Mouse (Mus musculus) limb, embryonic 11.5 days (tissue): ENCODE data around the gene Cpsf6. TPM values are rescaled to one million over a fixed set of nuclear protein-coding genes. Genes with fewer than 3 reads are reported as not detected.

Experiments
- ATAC-seq: fragments of 200-750 bp; cut with Nextera tagmentation; 2 replicates; pipeline ENCODE4 v1.8.0; 2017; ENCODE audit warnings: low read depth; ENCODE audit not compliant: insufficient number of reproducible peaks, low FRiP score, low TSS enrichment
- DNase-seq: peaks from one replicate; pipeline ENCODE4 v3.0.0-alpha.2; 2015; ENCODE audit warnings: low spot score
- H3K27ac ChIP-seq: fragments of 300-500 bp; sonication (generic); replicated peaks from 2 replicates; pipeline ENCODE4 v1.5.1; 2014; ENCODE audit warnings: low read depth, mild to moderate bottlenecking, low read length
- H3K27me3 ChIP-seq: fragments of 300-500 bp; sonication (generic); 2 replicates; pipeline ENCODE4 v1.6.1; 2014; ENCODE audit warnings: mild to moderate bottlenecking, low read length, mixed read lengths; ENCODE audit not compliant: control insufficient read depth, insufficient read depth
- H3K36me3 ChIP-seq: fragments of 300-500 bp; sonication (generic); 2 replicates; pipeline ENCODE4 v1.6.1; 2014; ENCODE audit warnings: mild to moderate bottlenecking, low read length, moderate library complexity, mixed read lengths; ENCODE audit not compliant: control insufficient read depth, insufficient read depth
- H3K4me1 ChIP-seq: fragments of 300-500 bp; sonication (generic); 2 replicates; pipeline ENCODE4 v1.6.1; 2014; ENCODE audit warnings: low read length, mixed read lengths; ENCODE audit not compliant: control insufficient read depth, insufficient read depth
- H3K4me2 ChIP-seq: fragments of 300-500 bp; sonication (generic); 2 replicates; pipeline ENCODE4 v1.6.1; 2014; ENCODE audit warnings: low read depth, mild to moderate bottlenecking, moderate library complexity; ENCODE audit not compliant: severe bottlenecking
- H3K4me3 ChIP-seq: fragments of 300-500 bp; sonication (generic); 2 replicates; pipeline ENCODE4 v1.5.1; 2014; ENCODE audit warnings: low read depth, low read length
- H3K9ac ChIP-seq: fragments of 300-500 bp; sonication (generic); 2 replicates; pipeline ENCODE4 v1.6.1; 2014; ENCODE audit warnings: mild to moderate bottlenecking, low read length
- H3K9me3 ChIP-seq: fragments of 300-500 bp; sonication (generic); 2 replicates; pipeline ENCODE4 v1.6.1; 2016; ENCODE audit warnings: low read length; ENCODE audit not compliant: control insufficient read depth
- WGBS: fragments of 180-500 bp; shearing (Covaris S2); extraction: QIAGEN DNeasy Blood & Tissue Kit; methylation state at CpG from one replicate; pipeline ENCODE4 v1.1.7; 2014; 5-methylcytosine and 5-hydroxymethylcytosine counted together
- polyA plus RNA-seq: library from polyadenylated mRNA; unstranded; fragments of >200 nt; fragmentation: Nextera tagmentation; extraction: Ambion mirVana; gene quantifications from 2 replicates; pipeline ENCODE4 v1.2.1, GENCODE M21; 2014

The Cpsf6 gene
- polyA plus RNA-seq, 1 experiment from 2014 or later: 225 TPM

DNA sequence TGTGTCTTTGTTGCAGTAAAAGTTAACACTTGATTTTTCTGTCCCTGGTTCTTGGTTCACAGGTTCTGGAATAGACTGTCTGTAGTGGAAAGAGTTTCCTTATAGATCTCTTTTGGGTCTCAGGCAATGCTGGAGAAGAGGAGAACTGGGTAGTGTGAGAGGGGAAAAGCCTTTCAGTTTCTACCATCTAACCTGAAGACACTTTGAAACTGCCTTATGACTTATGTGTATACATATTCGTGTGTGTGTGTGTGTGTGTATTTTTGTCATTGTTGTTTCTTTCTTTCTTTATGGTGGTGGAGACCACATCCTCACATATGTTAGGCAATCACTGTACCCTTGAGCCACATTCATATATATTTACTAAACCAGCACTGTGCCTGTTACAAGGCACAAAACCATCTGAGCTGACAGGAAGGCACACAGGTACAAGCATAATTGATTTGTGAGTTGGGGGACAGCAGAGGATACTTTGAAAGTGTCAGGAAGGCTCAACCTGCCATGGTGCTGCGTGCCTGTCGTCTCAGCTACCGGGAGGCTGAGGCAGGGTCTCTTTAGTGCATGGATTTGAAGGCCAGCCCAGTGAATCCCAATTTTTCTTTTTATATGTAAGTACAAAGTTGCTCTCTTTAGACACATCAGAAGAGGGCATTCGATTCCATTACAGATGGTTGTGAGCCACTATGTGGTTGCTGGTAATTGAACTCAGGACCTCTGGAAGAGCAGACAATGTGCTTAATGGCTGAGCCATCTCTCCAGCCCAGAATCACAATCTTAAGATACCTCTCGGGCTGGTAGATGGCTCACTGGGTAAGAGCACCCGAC is 41.7 kb upstream of the Cpsf6 start:
- Histone ChIP-seq H3K36me3 (no peaks in the 10 kb centered on the region), H3K4me2 (no peak overlapping the region), H3K27me3 (no peaks in the 10 kb centered on the region), H3K9ac (no peak overlapping the region), H3K9me3 (no peaks in the 10 kb centered on the region), H3K4me3 (no peak overlapping the region), H3K27ac (no peak overlapping the region), H3K4me1 (no peaks in the 10 kb centered on the region)
- WGBS: 80% methylated on average over 7 of the region's 7 CpGs
- no peak for DNase-seq
- ATAC-seq: no peak

DNA sequence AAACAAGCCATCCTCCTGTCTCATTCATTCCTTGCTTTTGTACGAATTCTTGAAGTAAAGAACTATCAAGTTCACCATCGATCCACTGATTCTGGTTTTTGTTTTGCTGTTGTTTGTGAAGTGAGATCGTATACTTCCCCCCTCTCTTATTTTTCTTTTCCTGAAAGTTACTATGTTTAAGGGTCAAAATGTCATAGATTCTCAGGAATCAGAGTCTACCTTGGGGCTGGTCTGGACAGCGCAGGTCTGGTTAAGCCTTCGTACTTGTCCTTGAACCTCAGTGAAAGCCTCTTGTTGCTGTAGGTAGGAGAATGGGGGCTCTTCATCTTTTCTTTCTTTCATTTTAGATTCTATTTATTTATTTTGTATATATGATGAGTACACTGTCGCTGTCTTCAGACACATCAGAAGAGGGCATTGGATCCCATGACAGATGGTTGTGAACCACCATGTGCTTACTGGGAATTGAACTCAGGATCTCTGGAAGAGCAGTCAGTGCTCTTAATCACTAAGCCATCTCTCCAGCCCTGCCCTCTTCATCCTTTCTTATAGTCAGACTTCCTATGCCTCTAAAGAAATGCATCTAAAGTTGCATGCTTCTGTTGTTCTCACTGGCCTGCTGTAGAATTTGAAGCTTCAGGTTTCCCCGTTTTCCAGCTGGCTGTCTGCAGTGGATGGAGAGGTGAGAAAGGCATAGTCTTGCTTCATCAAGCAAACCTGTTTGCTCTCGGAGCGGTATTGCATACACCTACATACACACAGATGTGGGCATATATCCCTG is 40.9 kb upstream of the Cpsf6 start:
- H3K4me1 ChIP-seq: no peaks in the 10 kb centered on the region
- no peak overlapping the region for H3K9ac ChIP-seq
- DNase-seq (no peak), ATAC-seq (no peak)
- no peaks in the 10 kb centered on the region for H3K36me3 ChIP-seq
- WGBS: 84% methylated on average over 9 of the region's 9 CpGs
- no peak overlapping the region for H3K4me2 ChIP-seq
- no peak overlapping the region for H3K4me3 ChIP-seq
- H3K27me3 ChIP-seq: no peaks in the 10 kb centered on the region
- H3K9me3 ChIP-seq: no peaks in the 10 kb centered on the region
- H3K27ac ChIP-seq: no peak overlapping the region

- ATAC-seq: no peak
- 81% methylated on average over 8 of the region's 8 CpGs for WGBS
- no peak for DNase-seq
Measured at GRCm38 (mm10) chr10:117419577-117420290, 39.9 kb upstream of the Cpsf6 start.

GRCm38 (mm10) chr10:117418668-117419237 is 38.9 kb upstream of the Cpsf6 start:
- H3K4me2 ChIP-seq: peak overlapping the region; percentile 36; the same call in 1 of the 2 replicates
- no peaks in the 10 kb centered on the region for H3K27me3 ChIP-seq
- no peak overlapping the region for H3K9ac ChIP-seq
- no peak overlapping the region for H3K27ac ChIP-seq
- no peak for ATAC-seq
- no peak overlapping the region for H3K4me3 ChIP-seq
- no peaks in the 10 kb centered on the region for H3K36me3 ChIP-seq
- WGBS: 52% methylated on average over 24 of the region's 24 CpGs
- H3K4me1 ChIP-seq: no peaks in the 10 kb centered on the region
- no peak for DNase-seq
- no peaks in the 10 kb centered on the region for H3K9me3 ChIP-seq

More at GRCm38 (mm10) chr10:117419577-117420290, 39.9 kb upstream of the Cpsf6 start:
- no peak overlapping the region for H3K4me3 ChIP-seq
- H3K4me2 ChIP-seq: no peak overlapping the region
- H3K27me3 ChIP-seq: no peaks in the 10 kb centered on the region
- H3K9me3 ChIP-seq: no peaks in the 10 kb centered on the region
- H3K9ac ChIP-seq: no peak overlapping the region
- no peaks in the 10 kb centered on the region for H3K4me1 ChIP-seq
- H3K27ac ChIP-seq: no peak overlapping the region
- H3K36me3 ChIP-seq: no peaks in the 10 kb centered on the region

DNA sequence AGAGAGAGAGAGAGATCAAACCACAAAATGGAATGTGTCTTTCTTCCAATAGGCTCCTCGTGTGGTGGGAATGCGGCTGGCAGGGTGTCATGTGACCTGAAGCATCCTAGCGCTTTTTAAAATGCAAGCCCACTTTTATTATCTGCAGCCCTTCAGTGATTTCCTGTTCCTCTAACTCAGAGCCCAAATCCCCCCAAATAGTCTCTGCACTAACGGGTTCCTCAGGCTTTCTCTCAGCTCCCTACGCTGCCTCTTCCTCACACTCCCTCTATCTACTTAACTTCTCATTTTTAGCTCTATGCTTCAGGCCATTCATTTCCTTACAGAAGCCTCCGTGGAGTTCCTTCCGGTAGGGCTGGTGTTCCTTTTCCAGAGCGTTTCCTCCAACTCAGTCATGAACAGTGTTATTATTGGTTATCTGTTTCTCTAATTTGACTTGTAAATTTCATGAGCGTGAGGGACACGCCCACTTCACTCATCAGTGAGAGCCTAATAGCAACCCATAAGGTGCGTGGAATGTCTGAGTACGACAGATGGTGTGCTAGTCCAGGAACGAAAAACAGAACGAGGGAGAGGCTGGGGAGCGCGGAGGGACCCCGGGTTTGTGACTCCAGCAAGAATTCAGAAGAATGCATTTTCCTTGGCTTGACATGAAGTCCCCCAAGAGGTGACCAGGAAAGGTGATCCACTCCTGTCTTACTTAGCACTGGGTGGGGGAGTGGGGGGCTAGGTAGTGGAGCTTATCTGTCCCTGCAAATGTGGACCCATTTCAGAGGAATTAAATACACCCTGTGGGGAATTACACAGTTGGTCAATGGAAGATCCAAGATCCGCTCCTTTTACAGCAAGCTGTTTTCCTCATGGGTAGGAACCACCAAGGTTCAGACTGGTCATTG is 38.2 kb upstream of the Cpsf6 start:
- H3K36me3 ChIP-seq: no peaks in the 10 kb centered on the region
- no peaks in the 10 kb centered on the region for H3K9me3 ChIP-seq
- H3K27ac ChIP-seq: no peak overlapping the region
- no peak; the same call in 1 of the 2 replicates for ATAC-seq
- H3K4me3 ChIP-seq: no peak overlapping the region
- peak overlapping the region; percentile 36 for H3K4me2 ChIP-seq
- no peaks in the 10 kb centered on the region for H3K27me3 ChIP-seq
- H3K4me1 ChIP-seq: no peaks in the 10 kb centered on the region
- H3K9ac ChIP-seq: no peak overlapping the region
- 20% methylated on average over 18 of the region's 18 CpGs for WGBS
- DNase-seq: peak; percentile 31

DNA sequence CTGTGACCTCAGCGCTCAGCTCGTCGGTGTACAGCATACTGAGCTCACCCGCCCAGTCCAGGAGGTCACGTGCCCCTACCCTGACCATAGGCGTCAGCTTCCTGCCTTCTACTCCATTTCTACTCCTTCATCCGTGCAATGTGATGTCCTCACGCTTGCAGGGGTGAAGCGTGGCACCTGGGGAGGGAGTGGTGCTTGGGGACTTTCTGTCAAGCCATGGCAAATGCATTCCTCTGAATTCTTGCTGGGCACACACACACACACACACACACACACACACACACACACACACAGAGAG is 37.6 kb upstream of the Cpsf6 start:
- Histone ChIP-seq H3K27me3 (no peaks in the 10 kb centered on the region), H3K4me2 (peak overlapping the region; percentile 36), H3K4me3 (no peak overlapping the region), H3K9ac (no peak overlapping the region), H3K4me1 (no peaks in the 10 kb centered on the region), H3K27ac (no peak overlapping the region), H3K9me3 (no peaks in the 10 kb centered on the region), H3K36me3 (no peaks in the 10 kb centered on the region)
- ATAC-seq (no peak), DNase-seq (no peak)
- 55% methylated on average over 9 of the region's 9 CpGs for WGBS

GRCm38 (mm10) chr10:117416636-117417469 is 37.0 kb upstream of the Cpsf6 start:
- H3K27ac ChIP-seq: no peak overlapping the region
- no peaks in the 10 kb centered on the region for H3K36me3 ChIP-seq
- ATAC-seq (no peak), DNase-seq (no peak)
- H3K9me3 ChIP-seq: no peaks in the 10 kb centered on the region
- H3K4me3 ChIP-seq: no peak overlapping the region
- 83% methylated on average over 16 of the region's 16 CpGs for WGBS
- H3K9ac ChIP-seq: no peak overlapping the region
- peak overlapping the region; percentile 36; the same call in 1 of the 2 replicates for H3K4me2 ChIP-seq
- no peaks in the 10 kb centered on the region for H3K27me3 ChIP-seq
- no peaks in the 10 kb centered on the region; the same call in 1 of the 2 replicates for H3K4me1 ChIP-seq
